Mouse (Mus musculus): ENCODE data around the gene Ppp2r3a.

The Ppp2r3a gene

GRCm38 (mm10) chr9:101181962-101182701 is 69.5 kb downstream of the Ppp2r3a start:
- in situ Hi-C loops (cut with MboI; ENCODE audit: low pct_unique_long_range_greater_than_20kb in 1 of 2, low sequenced_read_pairs in 2 of 2, unreplicated experiment in 1 of 2): no loop called here

GRCm38 (mm10) chr9:101181291-101181690 is 70.3 kb downstream of the Ppp2r3a start:
- in situ Hi-C loops (cut with MboI; ENCODE audit: low pct_unique_long_range_greater_than_20kb in 1 of 2, low sequenced_read_pairs in 2 of 2, unreplicated experiment in 1 of 2): no loop called here

GRCm38 (mm10) chr9:101180234-101180633 is 71.4 kb downstream of the Ppp2r3a start:
- in situ Hi-C loops (cut with MboI; ENCODE audit: low pct_unique_long_range_greater_than_20kb in 1 of 2, low sequenced_read_pairs in 2 of 2, unreplicated experiment in 1 of 2): no loop called here

GRCm38 (mm10) chr9:101160627-101161026 is 91.0 kb downstream of the Ppp2r3a start:
- in situ Hi-C loops (cut with MboI; ENCODE audit: low pct_unique_long_range_greater_than_20kb in 1 of 2, low sequenced_read_pairs in 2 of 2, unreplicated experiment in 1 of 2): no loop called here

GRCm38 (mm10) chr9:101160092-101160491 is 91.5 kb downstream of the Ppp2r3a start:
- in situ Hi-C loops (cut with MboI; ENCODE audit: low pct_unique_long_range_greater_than_20kb in 1 of 2, low sequenced_read_pairs in 2 of 2, unreplicated experiment in 1 of 2): no loop called here

GRCm38 (mm10) chr9:101159431-101159830 is 92.2 kb downstream of the Ppp2r3a start:
- in situ Hi-C loops (cut with MboI; ENCODE audit: low pct_unique_long_range_greater_than_20kb in 1 of 2, low sequenced_read_pairs in 2 of 2, unreplicated experiment in 1 of 2): no loop called here

- in situ Hi-C loops (cut with MboI; ENCODE audit: low pct_unique_long_range_greater_than_20kb in 1 of 2, low sequenced_read_pairs in 2 of 2, unreplicated experiment in 1 of 2): no loop called here
Measured at GRCm38 (mm10) chr9:101152872-101153271, 98.7 kb downstream of the Ppp2r3a start.

GRCm38 (mm10) chr9:101143635-101144034 is 108.0 kb downstream of the Ppp2r3a start:
- in situ Hi-C loops (cut with MboI; ENCODE audit: low pct_unique_long_range_greater_than_20kb in 1 of 2, low sequenced_read_pairs in 2 of 2, unreplicated experiment in 1 of 2): no loop called here

GRCm38 (mm10) chr9:101114182-101114884 is 137.3 kb downstream of the Ppp2r3a start:
- in situ Hi-C loops (cut with MboI; ENCODE audit: low pct_unique_long_range_greater_than_20kb in 1 of 2, low sequenced_read_pairs in 2 of 2, unreplicated experiment in 1 of 2): no loop called here

- in situ Hi-C loops (cut with MboI; ENCODE audit: low pct_unique_long_range_greater_than_20kb in 1 of 2, low sequenced_read_pairs in 2 of 2, unreplicated experiment in 1 of 2): no loop called here
Measured at GRCm38 (mm10) chr9:101113317-101113716, 138.3 kb downstream of the Ppp2r3a start.

- in situ Hi-C loops (cut with MboI; ENCODE audit: low pct_unique_long_range_greater_than_20kb in 1 of 2, low sequenced_read_pairs in 2 of 2, unreplicated experiment in 1 of 2): no loop called here
Measured at GRCm38 (mm10) chr9:101110013-101110412, 141.6 kb downstream of the Ppp2r3a start.

- in situ Hi-C loops (cut with MboI; ENCODE audit: low pct_unique_long_range_greater_than_20kb in 1 of 2, low sequenced_read_pairs in 2 of 2, unreplicated experiment in 1 of 2): no loop called here
Measured at GRCm38 (mm10) chr9:101107386-101107785, 144.2 kb downstream of the Ppp2r3a start.

GRCm38 (mm10) chr9:101105735-101106134 is 145.9 kb downstream of the Ppp2r3a start:
- in situ Hi-C loops (cut with MboI; ENCODE audit: low pct_unique_long_range_greater_than_20kb in 1 of 2, low sequenced_read_pairs in 2 of 2, unreplicated experiment in 1 of 2): no loop called here

GRCm38 (mm10) chr9:101104931-101105330 is 146.7 kb downstream of the Ppp2r3a start:
- in situ Hi-C loops (cut with MboI; ENCODE audit: low pct_unique_long_range_greater_than_20kb in 1 of 2, low sequenced_read_pairs in 2 of 2, unreplicated experiment in 1 of 2): no loop called here

- in situ Hi-C loops (cut with MboI; ENCODE audit: low pct_unique_long_range_greater_than_20kb in 1 of 2, low sequenced_read_pairs in 2 of 2, unreplicated experiment in 1 of 2): no loop called here
Measured at GRCm38 (mm10) chr9:101102288-101102687, 149.3 kb downstream of the Ppp2r3a start.

- in situ Hi-C loops (cut with MboI; ENCODE audit: low pct_unique_long_range_greater_than_20kb in 1 of 2, low sequenced_read_pairs in 2 of 2, unreplicated experiment in 1 of 2): no loop called here
Measured at GRCm38 (mm10) chr9:101101547-101101946, 150.0 kb downstream of the Ppp2r3a start.

- in situ Hi-C loops (cut with MboI; ENCODE audit: low pct_unique_long_range_greater_than_20kb in 1 of 2, low sequenced_read_pairs in 2 of 2, unreplicated experiment in 1 of 2): no loop called here
Measured at GRCm38 (mm10) chr9:101100163-101100562, 151.4 kb downstream of the Ppp2r3a start.

- in situ Hi-C loops (cut with MboI; ENCODE audit: low pct_unique_long_range_greater_than_20kb in 1 of 2, low sequenced_read_pairs in 2 of 2, unreplicated experiment in 1 of 2): no loop called here
Measured at GRCm38 (mm10) chr9:101099445-101099844, 152.2 kb downstream of the Ppp2r3a start.

GRCm38 (mm10) chr9:101097542-101097941 is 154.1 kb downstream of the Ppp2r3a start:
- in situ Hi-C loops (cut with MboI; ENCODE audit: low pct_unique_long_range_greater_than_20kb in 1 of 2, low sequenced_read_pairs in 2 of 2, unreplicated experiment in 1 of 2): no loop called here

- in situ Hi-C loops (cut with MboI; ENCODE audit: low pct_unique_long_range_greater_than_20kb in 1 of 2, low sequenced_read_pairs in 2 of 2, unreplicated experiment in 1 of 2): no loop called here
Measured at GRCm38 (mm10) chr9:101096461-101096860, 155.1 kb downstream of the Ppp2r3a start.
